Mouse (Mus musculus) embryo, embryonic 11.5 days (tissue): Measurements from ENCODE around the gene Coro2a.
"Not testable (repeated sequence)": the region's sequence is repeated elsewhere in the genome, so short reads cannot be mapped to it uniquely, and the experiment has no call there.

Experiments used
- DNase-seq: peaks from one replicate; pipeline ENCODE4 v3.0.0-alpha.2; 2012; ENCODE audit warnings: low read depth, low spot score

The Coro2a gene

DNA sequence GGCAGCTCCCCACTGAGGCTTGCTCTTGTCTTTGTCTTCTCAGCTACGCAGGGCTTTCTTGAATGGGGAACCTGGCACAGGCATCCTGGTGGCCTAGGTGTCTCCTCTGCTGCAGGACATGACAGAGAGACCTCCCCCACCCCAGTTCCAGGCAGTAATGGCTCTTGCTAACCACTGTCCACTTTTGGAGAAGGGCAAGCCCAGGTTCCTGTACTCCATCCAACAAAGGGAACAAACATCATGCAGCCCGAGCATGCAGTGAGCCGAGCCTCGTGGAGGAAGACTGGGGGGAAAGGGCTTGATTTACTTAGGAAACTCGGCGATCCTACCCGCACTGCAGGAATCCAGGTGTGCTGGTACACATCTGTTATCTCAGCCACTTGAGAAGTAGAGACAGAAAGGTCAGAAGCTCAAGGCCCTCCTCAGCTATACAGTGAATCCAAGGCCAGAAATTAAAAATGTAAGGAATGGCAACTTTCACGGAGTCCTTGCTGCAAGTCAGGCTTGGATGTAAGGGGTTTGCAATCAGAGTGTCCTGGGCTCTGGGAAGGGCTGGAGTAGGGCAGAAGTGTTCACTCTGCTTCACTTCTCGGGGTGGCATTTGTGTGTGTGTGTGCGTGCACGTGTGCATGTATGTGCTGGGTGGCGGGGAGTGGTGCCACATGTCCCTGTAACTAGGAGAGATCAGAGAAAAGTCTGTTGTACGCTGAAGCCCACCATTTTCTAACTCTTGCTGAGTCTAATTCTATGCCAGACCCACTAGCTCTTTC is 16.8 kb downstream of the Coro2a start:
- DNase-seq = no peak

GRCm38 (mm10) chr4:46584536-46584935 is 17.5 kb downstream of the Coro2a start:
- DNase-seq = not testable (repeated sequence)

- not testable (repeated sequence) for DNase-seq
These were observed 17.9 kb downstream of the Coro2a start for GRCm38 (mm10) chr4:46584084-46584483.

GRCm38 (mm10) chr4:46582024-46582423 is 20.0 kb downstream of the Coro2a start:
- not testable (repeated sequence) for DNase-seq

- not testable (repeated sequence) for DNase-seq
These were observed 20.4 kb downstream of the Coro2a start for GRCm38 (mm10) chr4:46581577-46581976.

GRCm38 (mm10) chr4:46580799-46581243 is 21.2 kb downstream of the Coro2a start:
- DNase-seq = not testable (repeated sequence)

- DNase-seq = not testable (repeated sequence)
These were observed 23.1 kb downstream of the Coro2a start for GRCm38 (mm10) chr4:46578796-46579346.

DNA sequence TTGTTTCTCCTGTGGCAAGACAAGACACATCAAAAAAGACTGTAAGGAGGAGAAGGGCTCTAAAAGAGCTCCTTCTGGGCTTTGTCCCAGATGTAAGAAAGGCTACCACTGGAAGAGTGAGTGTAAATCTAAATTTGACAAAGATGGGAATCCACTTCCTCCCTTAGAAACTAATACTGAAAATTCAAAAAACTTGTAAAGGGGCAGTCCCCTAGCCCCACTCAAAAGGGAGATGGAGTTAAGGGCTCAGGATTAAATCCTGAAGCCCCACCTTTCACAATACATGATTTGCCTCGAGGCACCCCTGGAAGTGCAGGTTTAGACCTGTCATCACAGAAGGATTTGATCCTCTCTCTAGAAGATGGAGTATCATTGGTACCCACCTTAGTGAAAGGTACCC is 23.8 kb downstream of the Coro2a start:
- no peak for DNase-seq

DNA sequence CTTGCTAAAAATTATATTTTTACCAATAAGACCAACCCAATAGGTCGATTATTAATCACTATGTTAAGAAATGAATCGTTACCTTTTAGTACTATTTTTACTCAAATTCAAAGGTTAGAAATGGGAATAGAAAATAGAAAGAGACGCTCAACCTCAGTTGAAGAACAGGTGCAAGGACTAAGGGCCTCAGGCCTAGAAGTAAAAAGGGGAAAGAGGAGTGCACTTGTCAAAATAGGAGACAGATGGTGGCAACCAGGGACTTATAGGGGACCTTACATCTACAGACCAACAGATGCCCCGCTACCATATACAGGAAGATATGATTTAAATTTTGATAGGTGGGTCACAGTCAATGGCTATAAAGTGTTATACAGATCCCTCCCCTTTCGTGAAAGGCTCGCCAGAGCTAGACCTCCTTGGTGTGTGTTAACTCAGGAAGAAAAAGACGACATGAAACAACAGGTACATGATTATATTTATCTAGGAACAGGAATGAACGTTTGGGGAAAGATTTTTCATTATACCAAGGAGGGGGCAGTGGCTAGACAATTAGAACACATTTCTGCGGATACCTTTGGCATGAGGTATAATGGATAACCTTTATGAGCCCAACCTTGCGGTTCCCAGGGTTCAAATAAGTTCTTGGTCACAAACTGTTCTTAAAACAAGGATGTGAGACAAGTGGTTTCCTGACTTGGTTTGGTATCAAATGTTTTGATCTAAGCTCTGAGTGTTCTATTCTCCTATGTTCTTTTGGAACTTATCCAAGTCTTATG is 26.3 kb downstream of the Coro2a start:
- DNase-seq = not testable (repeated sequence)

DNA sequence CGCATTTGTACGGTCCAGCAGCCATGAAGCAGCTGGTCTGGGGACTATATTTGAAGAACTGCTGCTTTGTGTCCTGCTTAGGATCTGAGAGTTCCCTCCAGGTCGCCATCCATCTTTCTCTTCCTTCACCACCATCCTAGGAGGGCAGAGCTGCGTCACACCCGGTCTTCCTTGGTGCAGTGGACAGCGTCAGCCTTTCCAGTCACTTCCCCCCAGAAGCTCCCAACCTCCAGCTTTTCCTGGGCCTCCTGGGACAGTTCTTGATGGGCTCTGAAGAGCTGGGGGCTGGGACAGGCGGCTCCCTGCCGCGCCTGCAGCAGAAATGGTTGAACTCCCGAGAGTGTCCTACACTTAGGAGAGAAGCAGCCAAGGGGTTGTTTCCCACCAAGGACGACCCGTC is 27.2 kb downstream of the Coro2a start:
- no peak for DNase-seq

DNA sequence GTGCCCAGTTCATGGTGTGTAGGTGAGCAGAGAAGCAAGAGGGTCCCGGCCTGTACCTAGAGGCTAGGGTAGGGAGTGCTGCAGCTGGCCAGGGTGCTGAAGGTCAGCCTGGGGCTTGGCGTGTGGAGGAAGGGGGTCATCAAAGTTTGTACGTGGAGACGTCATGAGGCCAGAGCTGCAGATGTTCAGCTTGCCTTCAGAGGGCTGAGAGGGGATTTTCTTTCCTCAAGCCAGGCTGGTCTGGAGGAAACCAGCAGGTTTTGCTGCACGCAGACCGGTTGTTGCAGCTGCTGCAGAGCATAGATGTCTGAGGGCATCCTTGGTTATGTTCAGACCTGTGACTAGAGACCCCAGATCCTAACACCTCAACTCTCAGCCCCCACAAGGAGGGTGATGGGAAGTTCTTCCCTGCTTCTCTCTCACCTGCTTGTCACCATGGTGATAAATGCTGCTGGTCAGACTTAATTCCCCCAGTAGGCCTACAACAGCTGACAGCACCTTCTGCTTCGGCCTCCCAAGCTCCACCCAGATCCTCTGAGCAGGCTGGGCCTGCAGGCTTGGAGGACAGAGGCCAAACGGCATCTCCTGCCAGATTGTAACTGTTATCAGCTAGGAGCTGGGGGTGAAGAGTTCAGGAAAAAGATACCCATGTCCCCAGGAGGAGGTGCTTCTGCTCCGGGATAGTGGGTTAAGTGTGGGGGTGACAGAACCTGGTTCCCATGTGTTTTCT is 27.8 kb downstream of the Coro2a start:
- DNase-seq = no peak

DNA sequence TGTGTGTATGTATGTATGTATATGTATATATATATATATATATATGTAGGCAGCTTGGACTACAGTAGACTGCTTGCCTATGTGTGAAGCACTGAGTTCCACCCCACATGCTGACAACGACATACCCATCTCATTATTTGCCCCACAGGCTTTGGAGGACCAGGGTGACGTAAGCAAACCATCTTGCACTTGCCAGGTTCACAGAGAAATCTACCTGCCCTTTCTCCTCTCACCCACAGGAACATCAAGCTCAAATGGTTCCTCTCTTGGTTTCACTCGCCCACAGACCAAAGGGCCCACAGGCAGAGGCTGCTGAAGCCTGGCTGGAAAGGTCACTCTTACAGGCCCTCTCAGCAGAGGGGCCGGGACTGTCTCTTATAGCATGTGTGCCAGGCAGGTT is 29.4 kb downstream of the Coro2a start:
- no peak for DNase-seq

DNA sequence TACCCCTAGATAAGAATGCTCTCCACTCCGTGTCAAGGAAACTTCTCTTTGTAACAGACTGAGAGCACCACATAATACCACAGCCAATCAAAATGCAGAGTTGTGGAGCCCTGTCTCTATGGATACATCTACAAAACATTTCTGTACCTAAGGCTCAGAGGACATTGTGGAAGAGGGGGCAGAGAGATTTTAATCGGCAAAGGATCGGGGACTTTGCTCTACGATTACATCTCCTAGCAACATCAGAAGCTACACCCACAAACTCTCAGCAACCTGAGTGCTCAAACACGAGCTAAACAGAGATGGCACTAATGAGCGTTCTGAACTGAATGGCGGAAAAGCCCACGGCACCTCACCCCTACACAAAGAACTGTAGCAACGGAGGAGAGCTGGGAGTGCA is 30.3 kb downstream of the Coro2a start:
- DNase-seq = no peak

GRCm38 (mm10) chr4:46569671-46570070 is 32.3 kb downstream of the Coro2a start:
- no peak for DNase-seq

- DNase-seq = no peak
These were observed 33.8 kb downstream of the Coro2a start for GRCm38 (mm10) chr4:46568169-46568568.

DNA sequence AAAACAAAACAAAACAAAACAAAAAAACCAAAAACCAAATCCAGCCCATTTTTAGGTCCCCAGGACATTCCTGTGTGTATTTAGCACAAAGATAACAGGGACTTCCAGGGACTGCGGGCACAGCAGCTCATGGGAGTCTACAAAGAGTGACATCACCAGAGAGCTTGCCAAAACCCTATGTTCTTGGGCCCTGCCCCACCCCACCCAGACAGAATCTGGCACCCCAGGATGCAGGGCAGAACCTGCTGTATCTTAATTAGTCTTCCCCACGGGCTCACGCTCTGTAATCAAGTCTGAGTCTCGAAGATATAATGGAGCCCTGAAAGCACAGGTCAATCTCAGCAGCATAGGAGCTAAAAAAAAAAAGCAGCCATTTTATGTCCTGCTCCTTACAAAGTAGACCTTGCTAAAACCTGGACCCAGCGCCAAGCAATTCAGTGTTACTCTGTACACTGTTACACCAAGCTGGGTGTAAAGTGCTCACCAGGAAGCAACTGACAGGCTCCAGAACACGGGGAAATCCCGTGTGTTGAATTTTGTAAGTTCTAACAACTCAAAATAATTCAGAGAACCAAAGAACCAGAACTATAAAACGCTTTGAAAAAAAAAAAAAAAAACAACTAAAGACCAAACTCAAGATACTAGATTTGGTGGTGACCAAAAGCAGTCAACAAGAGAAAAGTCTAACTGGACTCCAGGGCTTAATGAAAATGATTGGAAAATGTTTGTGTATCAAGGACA is 34.9 kb downstream of the Coro2a start:
- no peak for DNase-seq

DNA sequence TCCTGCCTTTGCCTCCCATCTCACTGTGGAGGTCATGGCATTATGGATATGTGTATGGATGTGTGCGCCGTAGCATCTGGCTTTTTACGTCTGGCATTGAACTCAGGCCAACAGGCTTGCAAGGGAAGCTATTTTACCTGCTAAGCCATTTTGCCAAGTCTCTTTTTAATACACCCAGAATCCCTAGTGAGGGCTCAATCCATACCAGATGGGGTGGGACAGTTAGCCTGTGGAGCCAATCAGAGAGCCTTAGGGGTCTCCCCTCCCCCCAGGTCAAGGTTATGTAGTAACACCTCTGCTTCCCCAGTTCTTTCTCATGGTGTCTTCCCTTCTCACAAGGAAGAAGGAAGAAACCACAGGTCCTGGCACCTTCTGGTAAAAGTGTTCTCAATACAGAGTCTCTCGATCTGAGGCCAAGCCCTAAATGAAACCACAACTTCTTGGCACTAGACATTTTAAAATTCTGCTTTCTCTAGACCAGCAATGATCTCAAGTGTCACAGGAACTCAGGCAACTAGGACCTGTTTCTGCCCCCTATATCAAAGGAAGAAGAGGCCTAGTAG is 36.5 kb downstream of the Coro2a start:
- no peak for DNase-seq

GRCm38 (mm10) chr4:46564247-46564646 is 37.8 kb downstream of the Coro2a start:
- DNase-seq = no peak

- no peak for DNase-seq
These were observed 38.2 kb downstream of the Coro2a start for GRCm38 (mm10) chr4:46563847-46564246.

- DNase-seq = no peak
These were observed 39.2 kb downstream of the Coro2a start for GRCm38 (mm10) chr4:46562841-46563240.

GRCm38 (mm10) chr4:46562037-46562436 is 40.0 kb downstream of the Coro2a start:
- DNase-seq = no peak
